Mouse (Mus musculus) heart, embryonic 15.5 days (tissue): Measurements from ENCODE around the gene Nsmce3. TPM values are rescaled to one million over a fixed set of nuclear protein-coding genes. Genes with fewer than 3 reads are reported as not detected.
A peak's percentile ranks its signal among the peaks of the same experiment; 100 is the strongest.

Experiments used
- ATAC-seq: fragments of 200-750 bp; cut with Nextera tagmentation; replicated peaks from 2 replicates; pipeline ENCODE4 v1.8.0; 2017; ENCODE audit warnings: low read depth, moderate TSS enrichment; ENCODE audit not compliant: insufficient number of reproducible peaks, insufficient read depth, low FRiP score
- H3K27ac ChIP-seq: fragments of 300-500 bp; sonication (generic); 2 replicates; pipeline ENCODE4 v1.5.1; 2015; ENCODE audit warnings: mild to moderate bottlenecking, inconsistent platforms
- H3K27me3 ChIP-seq: fragments of 300-500 bp; sonication (generic); 2 replicates; pipeline ENCODE4 v1.6.1; 2015; ENCODE audit warnings: inconsistent platforms
- H3K36me3 ChIP-seq: fragments of 300-500 bp; sonication (generic); 2 replicates; pipeline ENCODE4 v1.6.1; 2015; ENCODE audit warnings: mild to moderate bottlenecking, inconsistent platforms
- H3K4me1 ChIP-seq: fragments of 300-500 bp; sonication (generic); replicated peaks from 2 replicates; pipeline ENCODE4 v1.6.1; 2015; ENCODE audit warnings: inconsistent platforms
- H3K4me2 ChIP-seq: fragments of 300-500 bp; sonication (generic); 2 replicates; pipeline ENCODE4 v1.6.1; 2015; ENCODE audit warnings: inconsistent platforms, mild to moderate bottlenecking, moderate library complexity
- H3K4me3 ChIP-seq: fragments of 300-500 bp; sonication (generic); 2 replicates; pipeline ENCODE4 v1.5.1; 2015; ENCODE audit warnings: mild to moderate bottlenecking, inconsistent platforms
- H3K9ac ChIP-seq: fragments of 300-500 bp; sonication (generic); 2 replicates; pipeline ENCODE4 v1.6.1; 2015; ENCODE audit warnings: mild to moderate bottlenecking, inconsistent platforms
- H3K9me3 ChIP-seq: fragments of 300-500 bp; sonication (generic); replicated peaks from 2 replicates; pipeline ENCODE4 v1.6.1; 2016; ENCODE audit warnings: inconsistent platforms
- WGBS: fragments of 180-500 bp; shearing (Covaris S2); methylation state at CpG from one replicate; pipeline ENCODE4 v1.1.7; 2015; ENCODE audit warnings: mixed read lengths; 5-methylcytosine and 5-hydroxymethylcytosine counted together
- polyA plus RNA-seq: library from polyadenylated mRNA; unstranded; fragments of >200 nt; fragmentation: Nextera tagmentation; extraction: Ambion mirVana; gene quantifications from 2 replicates; pipeline ENCODE4 v1.2.1, GENCODE M21; 2015

The Nsmce3 gene
- polyA plus RNA-seq, 1 experiment from 2014 or later = 7.4 TPM

- Histone ChIP-seq H3K27me3 (no peaks in the 10 kb centered on the region), H3K4me1 (peaks cover 14% of the 10 kb centered on the region; the same call in 1 of the 2 replicates), H3K4me2 (no peak overlapping the region), H3K9ac (no peak overlapping the region), H3K27ac (peak overlapping the region; percentile 57), H3K36me3 (no peaks in the 10 kb centered on the region), H3K9me3 (no peaks in the 10 kb centered on the region), H3K4me3 (no peak overlapping the region)
- peak; percentile 62 for ATAC-seq
- 36% methylated on average over 3 of the region's 3 CpGs for WGBS
Measured at GRCm38 (mm10) chr7:64891139-64891538, 18.3 kb upstream of the Nsmce3 start.

DNA sequence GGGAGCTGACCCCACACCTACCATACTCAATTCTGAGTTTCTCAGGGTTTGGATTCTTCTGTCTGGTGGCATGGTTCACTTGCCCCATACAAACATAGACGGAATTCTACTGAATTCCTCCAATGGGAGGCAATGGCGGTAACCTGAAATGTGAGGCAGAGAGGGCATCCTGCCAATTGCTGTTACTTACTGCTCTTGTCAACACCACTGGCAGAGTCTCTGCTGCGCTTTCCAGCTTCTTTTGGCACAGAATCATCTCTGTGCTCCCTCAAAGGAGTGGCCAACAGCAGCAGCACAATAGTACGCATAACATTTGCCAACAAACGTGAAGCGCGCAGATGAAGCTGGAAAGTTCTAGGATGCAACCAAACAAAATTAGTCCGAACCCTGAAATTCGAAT is 17.1 kb upstream of the Nsmce3 start:
- Histone ChIP-seq H3K36me3 (no peaks in the 10 kb centered on the region), H3K27me3 (no peaks in the 10 kb centered on the region), H3K4me1 (peaks cover 14% of the 10 kb centered on the region; the same call in 1 of the 2 replicates), H3K9ac (no peak overlapping the region), H3K9me3 (no peaks in the 10 kb centered on the region), H3K4me2 (no peak overlapping the region), H3K4me3 (no peak overlapping the region), H3K27ac (peak overlapping the region; percentile 5; the same call in 1 of the 2 replicates)
- 37% methylated on average over 9 of the region's 9 CpGs for WGBS
- ATAC-seq = peak; percentile 77

GRCm38 (mm10) chr7:64884187-64884862 is 11.5 kb upstream of the Nsmce3 start:
- WGBS = 66% methylated on average over 11 of the region's 11 CpGs
- H3K9me3 ChIP-seq = no peaks in the 10 kb centered on the region
- ATAC-seq = no peak
- no peaks in the 10 kb centered on the region for H3K27me3 ChIP-seq
- H3K27ac ChIP-seq = no peak overlapping the region
- H3K9ac ChIP-seq = no peak overlapping the region; the same call in 1 of the 2 replicates
- no peaks in the 10 kb centered on the region for H3K4me1 ChIP-seq
- no peaks in the 10 kb centered on the region for H3K36me3 ChIP-seq
- no peak overlapping the region for H3K4me2 ChIP-seq
- H3K4me3 ChIP-seq = no peak overlapping the region

DNA sequence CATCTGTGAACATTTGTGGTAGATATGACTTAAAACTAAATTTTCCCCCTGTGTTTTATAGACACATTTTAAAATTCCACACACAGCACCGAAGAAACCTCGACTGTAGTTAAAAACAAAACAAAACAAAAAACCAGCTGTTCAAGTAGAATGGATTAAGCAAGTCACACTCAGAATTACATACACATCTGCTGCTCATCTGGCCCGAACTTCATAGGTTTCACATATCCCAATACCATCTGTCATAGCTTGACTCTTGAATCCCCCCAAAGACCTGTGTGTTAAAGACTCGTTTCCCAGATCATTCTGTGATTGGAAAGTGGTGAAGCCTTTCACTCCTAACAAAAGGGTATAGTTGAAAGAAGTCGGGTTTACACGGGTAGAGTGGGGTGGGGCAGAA is 9.4 kb upstream of the Nsmce3 start:
- ATAC-seq = no peak
- H3K4me3 ChIP-seq = no peak overlapping the region
- H3K27ac ChIP-seq = no peak overlapping the region
- 68% methylated on average over 6 of the region's 6 CpGs for WGBS
- H3K36me3 ChIP-seq = no peaks in the 10 kb centered on the region
- H3K4me2 ChIP-seq = no peak overlapping the region
- no peaks in the 10 kb centered on the region for H3K9me3 ChIP-seq
- no peak overlapping the region for H3K9ac ChIP-seq
- H3K4me1 ChIP-seq = no peaks in the 10 kb centered on the region
- H3K27me3 ChIP-seq = no peaks in the 10 kb centered on the region

DNA sequence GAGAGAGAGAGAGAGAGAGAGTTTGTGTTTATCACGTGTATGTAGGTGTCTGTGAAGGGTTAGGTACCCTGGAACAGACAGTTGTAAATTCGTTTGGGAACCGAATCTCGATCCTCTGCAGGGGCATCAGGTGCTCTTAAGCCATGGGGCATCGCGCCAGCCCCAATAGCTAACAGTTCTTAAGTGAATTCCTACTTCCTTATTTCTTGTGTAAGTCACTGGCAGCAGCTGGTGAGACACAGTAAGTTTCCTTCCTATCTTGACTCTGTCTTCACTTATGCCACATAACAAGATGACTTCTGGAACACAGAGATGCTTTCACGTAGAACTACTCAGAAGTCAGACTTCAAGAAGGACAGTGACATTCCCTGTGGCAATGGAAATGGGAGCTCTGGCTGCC is 8.6 kb upstream of the Nsmce3 start:
- no peak overlapping the region for H3K4me2 ChIP-seq
- ATAC-seq = no peak
- H3K9ac ChIP-seq = no peak overlapping the region
- no peaks in the 10 kb centered on the region for H3K27me3 ChIP-seq
- no peaks in the 10 kb centered on the region for H3K9me3 ChIP-seq
- no peak overlapping the region for H3K27ac ChIP-seq
- 68% methylated on average over 7 of the region's 7 CpGs for WGBS
- H3K36me3 ChIP-seq = no peaks in the 10 kb centered on the region
- no peaks in the 10 kb centered on the region for H3K4me1 ChIP-seq
- H3K4me3 ChIP-seq = no peak overlapping the region

- Histone ChIP-seq H3K4me3 (no peak overlapping the region), H3K4me2 (no peak overlapping the region), H3K36me3 (no peaks in the 10 kb centered on the region), H3K27me3 (no peaks in the 10 kb centered on the region), H3K9ac (no peak overlapping the region), H3K9me3 (no peaks in the 10 kb centered on the region), H3K4me1 (no peaks in the 10 kb centered on the region), H3K27ac (no peak overlapping the region)
- WGBS = 77% methylated on average over 5 of the region's 5 CpGs
- no peak for ATAC-seq
Measured at GRCm38 (mm10) chr7:64880415-64880814, 7.6 kb upstream of the Nsmce3 start.

DNA sequence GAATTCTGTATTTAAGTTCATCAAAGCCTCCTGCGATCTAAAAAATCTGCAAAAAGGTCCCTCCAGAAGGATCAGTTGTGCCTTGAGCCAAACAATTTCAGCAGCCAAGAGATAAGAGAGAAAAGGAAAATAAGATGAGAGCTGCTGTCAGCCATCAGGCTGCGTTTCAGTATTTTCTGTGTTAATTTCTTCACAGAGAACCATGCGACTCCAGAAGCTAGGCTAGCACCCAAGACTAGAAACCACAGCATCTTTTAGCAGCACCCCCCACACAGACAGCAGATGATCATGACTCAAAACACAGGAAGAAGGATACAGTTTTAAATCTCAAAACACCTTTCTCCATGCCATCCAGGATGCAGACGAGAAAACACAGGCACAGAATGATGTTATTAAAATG is 2.1 kb upstream of the Nsmce3 start:
- Histone ChIP-seq H3K27ac (no peak overlapping the region), H3K36me3 (no peaks in the 10 kb centered on the region), H3K4me2 (no peak overlapping the region), H3K9me3 (no peaks in the 10 kb centered on the region), H3K9ac (no peak overlapping the region), H3K4me1 (peaks cover 15% of the 10 kb centered on the region), H3K4me3 (no peak overlapping the region), H3K27me3 (no peaks in the 10 kb centered on the region)
- 71% methylated on average over 4 of the region's 4 CpGs for WGBS
- no peak for ATAC-seq

DNA sequence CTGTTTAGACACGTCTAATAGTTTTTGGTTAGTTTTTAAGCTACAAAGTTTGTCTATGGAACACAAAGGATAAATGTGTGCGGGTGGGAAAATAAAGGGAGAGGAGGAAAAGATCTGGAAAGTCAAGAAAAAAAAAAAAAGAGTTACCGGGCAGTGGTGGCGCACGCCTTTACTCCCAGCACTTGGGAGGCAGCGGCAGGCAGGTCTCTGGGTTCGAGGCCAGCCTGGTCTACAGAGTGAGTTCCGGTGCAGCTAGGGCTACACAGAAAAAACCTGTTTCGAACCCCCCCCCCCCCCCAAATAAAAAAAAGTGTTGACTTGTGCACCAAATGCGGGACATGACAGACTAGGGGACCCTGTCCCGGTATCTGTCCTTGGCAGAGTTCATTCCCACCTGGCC is 469 bp upstream of the Nsmce3 start:
- ATAC-seq = no peak
- Histone ChIP-seq H3K36me3 (no peaks in the 10 kb centered on the region), H3K27ac (peak overlapping the region; percentile 96; the same call in 1 of the 2 replicates), H3K4me2 (peak overlapping the region; percentile 88), H3K4me3 (peak overlapping the region; percentile 98), H3K9ac (peak overlapping the region; percentile 97; the same call in 1 of the 2 replicates), H3K4me1 (peaks cover 15% of the 10 kb centered on the region), H3K27me3 (no peaks in the 10 kb centered on the region), H3K9me3 (no peaks in the 10 kb centered on the region)
- WGBS = 38% methylated on average over 11 of the region's 11 CpGs

GRCm38 (mm10) chr7:64871987-64872742 is 632 bp downstream of the Nsmce3 start:
- peak overlapping the region; percentile 98 for H3K4me3 ChIP-seq
- H3K9ac ChIP-seq = peak overlapping the region; percentile 97
- peak overlapping the region; percentile 96 for H3K27ac ChIP-seq
- no peaks in the 10 kb centered on the region for H3K9me3 ChIP-seq
- no peaks in the 10 kb centered on the region for H3K36me3 ChIP-seq
- ATAC-seq = peak; percentile 64
- 1% methylated on average over 33 of the region's 33 CpGs for WGBS
- peak overlapping the region; percentile 88 for H3K4me2 ChIP-seq
- H3K27me3 ChIP-seq = no peaks in the 10 kb centered on the region
- H3K4me1 ChIP-seq = peaks cover 15% of the 10 kb centered on the region

GRCm38 (mm10) chr7:64869549-64870065 is 3.2 kb downstream of the Nsmce3 start:
- Histone ChIP-seq H3K36me3 (no peaks in the 10 kb centered on the region), H3K9ac (no peak overlapping the region), H3K4me2 (no peak overlapping the region), H3K27ac (no peak overlapping the region), H3K9me3 (no peaks in the 10 kb centered on the region), H3K4me3 (no peak overlapping the region), H3K4me1 (peaks cover 15% of the 10 kb centered on the region), H3K27me3 (no peaks in the 10 kb centered on the region)
- WGBS = 74% methylated on average over 6 of the region's 6 CpGs
- no peak for ATAC-seq

GRCm38 (mm10) chr7:64863538-64863937 is 9.3 kb downstream of the Nsmce3 start:
- no peak overlapping the region for H3K4me2 ChIP-seq
- H3K4me3 ChIP-seq = no peak overlapping the region
- H3K4me1 ChIP-seq = no peaks in the 10 kb centered on the region
- no peaks in the 10 kb centered on the region for H3K36me3 ChIP-seq
- 78% methylated on average over 3 of the region's 3 CpGs for WGBS
- H3K27ac ChIP-seq = no peak overlapping the region
- no peaks in the 10 kb centered on the region for H3K9me3 ChIP-seq
- H3K9ac ChIP-seq = no peak overlapping the region
- no peaks in the 10 kb centered on the region for H3K27me3 ChIP-seq
- ATAC-seq = no peak
